Mouse (Mus musculus) forebrain, embryonic 13.5 days (tissue): ENCODE measurements at regions not wholly inside any gene's neighbourhood (a gene's known extent, or its start where the extent isn't known, plus 50 kb on each side); places are given as distances from the start of the nearest gene placed in this dataset.
A peak's percentile ranks its signal among the peaks of the same experiment; 100 is the strongest.

ENCODE experiments used
- ATAC-seq: fragments of 200-750 bp; cut with Nextera tagmentation; 2 replicates; pipeline ENCODE4 v1.8.0; 2017
- H3K27ac ChIP-seq: fragments of 300-500 bp; sonication (generic); 2 replicates; pipeline ENCODE4 v1.5.1; 2015; ENCODE audit warnings: inconsistent platforms, mild to moderate bottlenecking, moderate library complexity
- H3K27me3 ChIP-seq: fragments of 300-500 bp; sonication (generic); 2 replicates; pipeline ENCODE4 v1.6.1; 2015; ENCODE audit warnings: mild to moderate bottlenecking, inconsistent platforms
- H3K36me3 ChIP-seq: fragments of 300-500 bp; sonication (generic); 2 replicates; pipeline ENCODE4 v1.6.1; 2015; ENCODE audit warnings: mild to moderate bottlenecking, inconsistent platforms; ENCODE audit not compliant: poor library complexity, severe bottlenecking
- H3K4me1 ChIP-seq: fragments of 300-500 bp; sonication (generic); 2 replicates; pipeline ENCODE4 v1.6.1; 2015; ENCODE audit warnings: inconsistent platforms
- H3K4me2 ChIP-seq: fragments of 300-500 bp; sonication (generic); 2 replicates; pipeline ENCODE4 v1.6.1; 2015; ENCODE audit warnings: inconsistent platforms, mild to moderate bottlenecking, moderate library complexity
- H3K4me3 ChIP-seq: fragments of 300-500 bp; sonication (generic); 2 replicates; pipeline ENCODE4 v1.5.1; 2015; ENCODE audit warnings: mild to moderate bottlenecking, inconsistent platforms
- H3K9ac ChIP-seq: fragments of 300-500 bp; sonication (generic); 2 replicates; pipeline ENCODE4 v1.6.1; 2015; ENCODE audit warnings: mild to moderate bottlenecking, inconsistent platforms
- H3K9me3 ChIP-seq: fragments of 300-500 bp; sonication (generic); replicated peaks from 2 replicates; pipeline ENCODE4 v1.6.1; 2016; ENCODE audit warnings: inconsistent platforms
- WGBS: fragments of 180-500 bp; shearing (Covaris S2); methylation state at CpG from one replicate; pipeline ENCODE4 v1.1.7; 2015; 5-methylcytosine and 5-hydroxymethylcytosine counted together

- H3K4me3 ChIP-seq: no peak overlapping the region
- no peaks in the 10 kb centered on the region for H3K36me3 ChIP-seq
- no peaks in the 10 kb centered on the region for H3K27me3 ChIP-seq
- ATAC-seq: no peak
- no peak overlapping the region for H3K9ac ChIP-seq
- H3K9me3 ChIP-seq: no peaks in the 10 kb centered on the region
- no peaks in the 10 kb centered on the region for H3K4me1 ChIP-seq
- H3K27ac ChIP-seq: no peak overlapping the region
- no peak overlapping the region for H3K4me2 ChIP-seq
- 76% methylated on average over 1 of the region's 1 CpGs for WGBS
These were observed 86.1 kb downstream of the Fam114a2 start for GRCm38 (mm10) chr11:57432299-57432698.

GRCm38 (mm10) chr11:57431886-57432285, 86.5 kb downstream of the Fam114a2 start:
- H3K27ac ChIP-seq: no peak overlapping the region

GRCm38 (mm10) chr11:57426046-57426805, 92.2 kb downstream of the Fam114a2 start:
- Histone ChIP-seq H3K36me3 (no peaks in the 10 kb centered on the region), H3K9me3 (no peaks in the 10 kb centered on the region), H3K9ac (no peak overlapping the region), H3K4me3 (no peak overlapping the region), H3K27ac (no peak overlapping the region), H3K4me1 (no peaks in the 10 kb centered on the region), H3K4me2 (no peak overlapping the region), H3K27me3 (no peaks in the 10 kb centered on the region)
- WGBS: 68% methylated on average over 12 of the region's 12 CpGs
- no peak for ATAC-seq

More at GRCm38 (mm10) chr11:57431886-57432285, 86.5 kb downstream of the Fam114a2 start:
- Histone ChIP-seq H3K4me1 (no peaks in the 10 kb centered on the region), H3K36me3 (no peaks in the 10 kb centered on the region), H3K9ac (no peak overlapping the region), H3K4me3 (no peak overlapping the region), H3K4me2 (no peak overlapping the region), H3K27me3 (no peaks in the 10 kb centered on the region), H3K9me3 (no peaks in the 10 kb centered on the region)
- no peak for ATAC-seq

- Histone ChIP-seq H3K4me1 (0 out of 2 replicates have a peak, but pooled peaks cover 3% of the 10 kb centered on the region), H3K9ac (no peak overlapping the region), H3K9me3 (no peaks in the 10 kb centered on the region), H3K27me3 (no peaks in the 10 kb centered on the region), H3K4me2 (no peak overlapping the region), H3K36me3 (no peaks in the 10 kb centered on the region), H3K4me3 (no peak overlapping the region), H3K27ac (no peak overlapping the region)
- ATAC-seq: no peak
- WGBS: 46% methylated on average over 6 of the region's 6 CpGs
These were observed 99.0 kb downstream of the Fam114a2 start for GRCm38 (mm10) chr11:57419416-57419815.

- H3K27ac ChIP-seq: no peak overlapping the region
- 0 out of 2 replicates have a peak, but pooled peaks cover 3% of the 10 kb centered on the region for H3K4me1 ChIP-seq
- WGBS: 88% methylated on average over 11 of the region's 11 CpGs
These were observed 102.4 kb downstream of the Fam114a2 start for GRCm38 (mm10) chr11:57416011-57416410.

GRCm38 (mm10) chr11:57415167-57415566, 103.2 kb downstream of the Fam114a2 start:
- 48% methylated on average over 5 of the region's 5 CpGs for whole genome bisulfite sequencing
- H3K9me3 ChIP-seq: no peaks in the 10 kb centered on the region
- no peaks in the 10 kb centered on the region for H3K36me3 ChIP-seq
- no peak overlapping the region for H3K4me3 ChIP-seq
- no peak overlapping the region for H3K9ac ChIP-seq
- H3K27me3 ChIP-seq: no peaks in the 10 kb centered on the region
- ATAC-seq: no peak
- H3K4me2 ChIP-seq: no peak overlapping the region
- no peak overlapping the region for H3K27ac ChIP-seq
- 0 out of 2 replicates have a peak, but pooled peaks cover 3% of the 10 kb centered on the region for H3K4me1 ChIP-seq

More at GRCm38 (mm10) chr11:57416011-57416410, 102.4 kb downstream of the Fam114a2 start:
- H3K4me3 ChIP-seq: no peak overlapping the region
- H3K36me3 ChIP-seq: no peaks in the 10 kb centered on the region
- H3K4me2 ChIP-seq: no peak overlapping the region
- no peak overlapping the region for H3K9ac ChIP-seq
- ATAC-seq: no peak
- no peaks in the 10 kb centered on the region for H3K9me3 ChIP-seq
- H3K27me3 ChIP-seq: no peaks in the 10 kb centered on the region

- H3K27me3 ChIP-seq: no peaks in the 10 kb centered on the region
- no peak overlapping the region for H3K4me3 ChIP-seq
- ATAC-seq: no peak
- no peak overlapping the region for H3K27ac ChIP-seq
- no peaks in the 10 kb centered on the region for H3K36me3 ChIP-seq
- H3K4me2 ChIP-seq: no peak overlapping the region
- H3K9me3 ChIP-seq: no peaks in the 10 kb centered on the region
- H3K9ac ChIP-seq: no peak overlapping the region
- H3K4me1 ChIP-seq: 0 out of 2 replicates have a peak, but pooled peaks cover 3% of the 10 kb centered on the region
- 41% methylated on average over 7 of the region's 7 CpGs for WGBS
These were observed 103.7 kb downstream of the Fam114a2 start for GRCm38 (mm10) chr11:57414697-57415096.

GRCm38 (mm10) chr11:57413271-57413670, 105.1 kb downstream of the Fam114a2 start:
- H3K4me3 ChIP-seq: no peak overlapping the region
- no peak overlapping the region for H3K9ac ChIP-seq
- no peaks in the 10 kb centered on the region for H3K9me3 ChIP-seq
- H3K27me3 ChIP-seq: no peaks in the 10 kb centered on the region
- 0 out of 2 replicates have a peak, but pooled peaks cover 3% of the 10 kb centered on the region for H3K4me1 ChIP-seq
- H3K27ac ChIP-seq: no peak overlapping the region
- no peak overlapping the region for H3K4me2 ChIP-seq
- no peak for ATAC-seq
- no peaks in the 10 kb centered on the region for H3K36me3 ChIP-seq
- WGBS: 67% methylated on average over 4 of the region's 4 CpGs

- Histone ChIP-seq H3K4me3 (no peak overlapping the region), H3K27me3 (no peaks in the 10 kb centered on the region), H3K9ac (no peak overlapping the region), H3K4me1 (0 out of 2 replicates have a peak, but pooled peaks cover 3% of the 10 kb centered on the region), H3K9me3 (no peaks in the 10 kb centered on the region), H3K27ac (no peak overlapping the region), H3K36me3 (no peaks in the 10 kb centered on the region), H3K4me2 (no peak overlapping the region)
- WGBS: 79% methylated on average over 4 of the region's 4 CpGs
- no peak for ATAC-seq
These were observed 105.7 kb downstream of the Fam114a2 start for GRCm38 (mm10) chr11:57412766-57413165.

GRCm38 (mm10) chr11:57404172-57404571, 114.2 kb downstream of the Fam114a2 start:
- Histone ChIP-seq H3K9ac (no peak overlapping the region), H3K36me3 (no peaks in the 10 kb centered on the region), H3K27ac (no peak overlapping the region), H3K9me3 (no peaks in the 10 kb centered on the region), H3K4me2 (no peak overlapping the region), H3K4me1 (peaks cover 14% of the 10 kb centered on the region; the same call in 1 of the 2 replicates), H3K27me3 (no peaks in the 10 kb centered on the region), H3K4me3 (no peak overlapping the region)
- no peak for ATAC-seq
- WGBS: 77% methylated on average over 9 of the region's 9 CpGs

GRCm38 (mm10) chr11:57401610-57402009, 116.8 kb downstream of the Fam114a2 start:
- WGBS: 41% methylated on average over 2 of the region's 2 CpGs
- H3K4me1 ChIP-seq: peaks cover 14% of the 10 kb centered on the region; the same call in 1 of the 2 replicates
- no peak overlapping the region for H3K4me2 ChIP-seq
- no peak overlapping the region for H3K4me3 ChIP-seq
- peak; percentile 67; the same call in 1 of the 2 replicates for ATAC-seq
- H3K36me3 ChIP-seq: no peaks in the 10 kb centered on the region
- H3K9me3 ChIP-seq: no peaks in the 10 kb centered on the region
- H3K27me3 ChIP-seq: no peaks in the 10 kb centered on the region
- no peak overlapping the region for H3K9ac ChIP-seq
- no peak overlapping the region for H3K27ac ChIP-seq

GRCm38 (mm10) chr11:57399366-57399765, 119.1 kb downstream of the Fam114a2 start:
- no peak overlapping the region for H3K27ac ChIP-seq
- H3K36me3 ChIP-seq: no peaks in the 10 kb centered on the region
- 73% methylated on average over 1 of the region's 1 CpGs for WGBS
- H3K4me3 ChIP-seq: no peak overlapping the region
- ATAC-seq: no peak; the same call in 1 of the 2 replicates
- no peaks in the 10 kb centered on the region for H3K9me3 ChIP-seq
- H3K9ac ChIP-seq: no peak overlapping the region
- no peaks in the 10 kb centered on the region for H3K27me3 ChIP-seq
- no peak overlapping the region for H3K4me2 ChIP-seq
- H3K4me1 ChIP-seq: peaks cover 16% of the 10 kb centered on the region
